Mouse (Mus musculus): Measurements from ENCODE around the gene Pik3cg.

DNA sequence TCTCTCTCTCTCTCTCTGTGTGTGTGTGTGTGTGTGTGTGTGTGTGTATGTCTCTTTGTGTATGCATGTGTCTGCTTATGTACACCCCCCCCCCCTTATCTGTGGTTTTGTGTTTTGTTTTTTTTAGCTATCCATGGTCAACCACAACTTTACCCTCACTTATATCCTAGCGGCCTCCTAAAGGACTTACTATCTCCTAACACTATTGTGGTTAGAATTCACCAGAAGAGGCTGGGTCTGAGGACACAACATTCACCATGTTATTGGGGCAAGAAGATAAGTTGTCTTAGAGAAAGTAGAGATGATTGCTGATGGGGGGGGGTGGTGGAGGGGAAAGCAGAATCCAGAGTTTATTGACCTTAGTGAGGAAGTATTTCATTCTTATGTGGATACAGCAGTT, 15.2 kb upstream of the Pik3cg start:
- TF ChIP-seq CTCF (IDR thresholded peaks at IDR 0.05; ENCODE audit: low read depth) = no peak
- TF ChIP-seq EP300 (IDR thresholded peaks at IDR 0.05; ENCODE audit: low read depth) = no peak
